Mouse (Mus musculus) hindbrain, embryonic 10.5 days (tissue): ENCODE results near the gene Pde11a. TPM values are rescaled to one million over a fixed set of nuclear protein-coding genes. Genes with fewer than 3 reads are reported as not detected.

Source experiments
- DNase-seq: peaks from one replicate; pipeline ENCODE4 v3.0.0-alpha.2; 2017; ENCODE audit warnings: low spot score
- H3K27ac ChIP-seq: fragments of 300-500 bp; sonication (generic); 2 replicates; pipeline ENCODE4 v1.5.1; 2016; ENCODE audit warnings: mild to moderate bottlenecking, moderate library complexity
- H3K27me3 ChIP-seq: fragments of 300-500 bp; sonication (generic); 2 replicates; pipeline ENCODE4 v1.6.1; 2016; ENCODE audit warnings: mild to moderate bottlenecking; ENCODE audit not compliant: poor library complexity, insufficient read depth, severe bottlenecking
- H3K36me3 ChIP-seq: fragments of 300-500 bp; sonication (generic); 2 replicates; pipeline ENCODE4 v1.6.1; 2016; ENCODE audit warnings: mild to moderate bottlenecking, moderate library complexity
- H3K4me1 ChIP-seq: fragments of 300-500 bp; sonication (generic); replicated peaks from 2 replicates; pipeline ENCODE4 v1.6.1; 2016; ENCODE audit warnings: mild to moderate bottlenecking
- H3K4me3 ChIP-seq: fragments of 300-500 bp; sonication (generic); 2 replicates; pipeline ENCODE4 v1.5.1; 2016; ENCODE audit warnings: mild to moderate bottlenecking, moderate library complexity
- H3K9me3 ChIP-seq: fragments of 300-500 bp; sonication (generic); 2 replicates; pipeline ENCODE4 v1.6.1; 2016; ENCODE audit warnings: mild to moderate bottlenecking, moderate library complexity
- WGBS: fragments of 180-500 bp; shearing (Covaris S2); methylation state at CpG from one replicate; pipeline ENCODE4 v1.1.7; 2016; 5-methylcytosine and 5-hydroxymethylcytosine counted together
- polyA plus RNA-seq: library from polyadenylated mRNA; unstranded; fragments of >200 nt; fragmentation: Nextera tagmentation; extraction: Ambion mirVana; gene quantifications from 2 replicates; pipeline ENCODE4 v1.2.1, GENCODE M21; 2016

Pde11a gene
- polyA plus RNA-seq, 1 experiment from 2014 or later, result 0.29 TPM

GRCm38 (mm10) chr2:76283378-76284132 is 55.0 kb downstream of the Pde11a start:
- no peaks in the 10 kb centered on the region for H3K4me1 ChIP-seq
- no peak overlapping the region for H3K4me3 ChIP-seq
- 0 out of 2 replicates have a peak, but pooled peaks cover 2% of the 10 kb centered on the region for H3K9me3 ChIP-seq
- H3K27me3 ChIP-seq, result no peaks in the 10 kb centered on the region
- no peaks in the 10 kb centered on the region for H3K36me3 ChIP-seq
- DNase-seq, result no peak
- no peak overlapping the region for H3K27ac ChIP-seq
- 95% methylated on average over 6 of the region's 6 CpGs for WGBS

GRCm38 (mm10) chr2:76269494-76269893 is 69.1 kb downstream of the Pde11a start:
- WGBS, result 71% methylated on average over 1 of the region's 1 CpGs
- Histone ChIP-seq H3K4me3 (no peak overlapping the region), H3K4me1 (no peaks in the 10 kb centered on the region), H3K27me3 (no peaks in the 10 kb centered on the region), H3K36me3 (no peaks in the 10 kb centered on the region), H3K27ac (no peak overlapping the region), H3K9me3 (no peaks in the 10 kb centered on the region)
- no peak for DNase-seq

- DNase-seq, result no peak
- no peak overlapping the region for H3K4me3 ChIP-seq
- 92% methylated on average over 6 of the region's 6 CpGs for WGBS
- H3K27me3 ChIP-seq, result no peaks in the 10 kb centered on the region
- H3K4me1 ChIP-seq, result no peaks in the 10 kb centered on the region
- H3K36me3 ChIP-seq, result no peaks in the 10 kb centered on the region
- H3K27ac ChIP-seq, result no peak overlapping the region
- H3K9me3 ChIP-seq, result no peaks in the 10 kb centered on the region
These were observed 71.2 kb downstream of the Pde11a start for GRCm38 (mm10) chr2:76267335-76267734.

- no peaks in the 10 kb centered on the region for H3K9me3 ChIP-seq
- H3K4me3 ChIP-seq, result no peak overlapping the region
- no peaks in the 10 kb centered on the region for H3K27me3 ChIP-seq
- H3K36me3 ChIP-seq, result no peaks in the 10 kb centered on the region
- H3K4me1 ChIP-seq, result no peaks in the 10 kb centered on the region
- H3K27ac ChIP-seq, result no peak overlapping the region
- no peak for DNase-seq
- WGBS, result 92% methylated on average over 10 of the region's 10 CpGs
These were observed 72.0 kb downstream of the Pde11a start for GRCm38 (mm10) chr2:76266622-76267021.

GRCm38 (mm10) chr2:76264258-76264657 is 74.3 kb downstream of the Pde11a start:
- no peak for DNase-seq
- H3K4me3 ChIP-seq, result no peak overlapping the region
- WGBS, result 76% methylated on average over 10 of the region's 10 CpGs
- no peaks in the 10 kb centered on the region for H3K27me3 ChIP-seq
- no peak overlapping the region for H3K27ac ChIP-seq
- H3K9me3 ChIP-seq, result no peaks in the 10 kb centered on the region
- no peaks in the 10 kb centered on the region for H3K36me3 ChIP-seq
- H3K4me1 ChIP-seq, result no peaks in the 10 kb centered on the region

GRCm38 (mm10) chr2:76262661-76263060 is 75.9 kb downstream of the Pde11a start:
- H3K27me3 ChIP-seq, result no peaks in the 10 kb centered on the region
- no peak overlapping the region for H3K4me3 ChIP-seq
- 87% methylated on average over 10 of the region's 10 CpGs for WGBS
- no peak for DNase-seq
- H3K36me3 ChIP-seq, result no peaks in the 10 kb centered on the region
- no peak overlapping the region for H3K27ac ChIP-seq
- no peaks in the 10 kb centered on the region for H3K9me3 ChIP-seq
- no peaks in the 10 kb centered on the region for H3K4me1 ChIP-seq

- WGBS, result 49% methylated on average over 6 of the region's 6 CpGs
These were observed 83.7 kb downstream of the Pde11a start for GRCm38 (mm10) chr2:76254833-76255232.

GRCm38 (mm10) chr2:76251379-76251778 is 87.2 kb downstream of the Pde11a start:
- H3K4me1 ChIP-seq, result peaks cover 4% of the 10 kb centered on the region; the same call in 1 of the 2 replicates
- no peak overlapping the region for H3K27ac ChIP-seq
- no peaks in the 10 kb centered on the region for H3K27me3 ChIP-seq
- WGBS, result 88% methylated on average over 10 of the region's 10 CpGs
- no peaks in the 10 kb centered on the region for H3K9me3 ChIP-seq
- no peak for DNase-seq
- no peak overlapping the region for H3K4me3 ChIP-seq
- no peaks in the 10 kb centered on the region for H3K36me3 ChIP-seq

More at GRCm38 (mm10) chr2:76254833-76255232, 83.7 kb downstream of the Pde11a start:
- H3K27me3 ChIP-seq, result no peaks in the 10 kb centered on the region
- H3K36me3 ChIP-seq, result no peaks in the 10 kb centered on the region
- DNase-seq, result peak; percentile 45
- H3K4me3 ChIP-seq, result no peak overlapping the region
- H3K27ac ChIP-seq, result no peak overlapping the region
- H3K4me1 ChIP-seq, result no peaks in the 10 kb centered on the region
- no peaks in the 10 kb centered on the region for H3K9me3 ChIP-seq

- WGBS, result 72% methylated on average over 10 of the region's 10 CpGs
- H3K27me3 ChIP-seq, result no peaks in the 10 kb centered on the region
- H3K9me3 ChIP-seq, result no peaks in the 10 kb centered on the region
- H3K4me1 ChIP-seq, result peaks cover 4% of the 10 kb centered on the region; the same call in 1 of the 2 replicates
- H3K27ac ChIP-seq, result no peak overlapping the region
- H3K36me3 ChIP-seq, result no peaks in the 10 kb centered on the region
- DNase-seq, result no peak
- H3K4me3 ChIP-seq, result no peak overlapping the region
These were observed 90.3 kb downstream of the Pde11a start for GRCm38 (mm10) chr2:76248242-76248641.

- H3K36me3 ChIP-seq, result no peaks in the 10 kb centered on the region
- no peak overlapping the region for H3K4me3 ChIP-seq
- 91% methylated on average over 2 of the region's 2 CpGs for WGBS
- no peaks in the 10 kb centered on the region for H3K9me3 ChIP-seq
- no peaks in the 10 kb centered on the region for H3K27me3 ChIP-seq
- H3K27ac ChIP-seq, result no peak overlapping the region
- DNase-seq, result no peak
- no peaks in the 10 kb centered on the region for H3K4me1 ChIP-seq
These were observed 99.4 kb downstream of the Pde11a start for GRCm38 (mm10) chr2:76239175-76239574.

GRCm38 (mm10) chr2:76238496-76238895 is 100.1 kb downstream of the Pde11a start:
- 93% methylated on average over 3 of the region's 3 CpGs for WGBS
- no peaks in the 10 kb centered on the region for H3K27me3 ChIP-seq
- no peaks in the 10 kb centered on the region for H3K4me1 ChIP-seq
- no peak for DNase-seq
- no peak overlapping the region for H3K27ac ChIP-seq
- H3K9me3 ChIP-seq, result no peaks in the 10 kb centered on the region
- H3K36me3 ChIP-seq, result no peaks in the 10 kb centered on the region
- no peak overlapping the region for H3K4me3 ChIP-seq

GRCm38 (mm10) chr2:76237638-76238420 is 100.7 kb downstream of the Pde11a start:
- 91% methylated on average over 10 of the region's 10 CpGs for WGBS
- Histone ChIP-seq H3K27ac (no peak overlapping the region), H3K4me3 (no peak overlapping the region), H3K27me3 (no peaks in the 10 kb centered on the region), H3K9me3 (no peaks in the 10 kb centered on the region), H3K4me1 (no peaks in the 10 kb centered on the region), H3K36me3 (no peaks in the 10 kb centered on the region)
- no peak for DNase-seq
